Mouse (Mus musculus) MEL (cell line): Measurements from ENCODE around the gene Fgd2.

ENCODE experiments used
- CTCF ChIP-seq, 3 experiments: IDR thresholded peaks in 2 of 3; conservative IDR thresholded peaks in 1 of 3; 2 replicates each; pipeline ENCODE4 v1.5.1; 2011 to 2012; ENCODE audit warnings: low read length in 3 of 3, low read depth in 2 of 3, mild to moderate bottlenecking in 2 of 3, improper control_type of control experiment in 1 of 3, inconsistent platforms in 1 of 3, mixed read lengths in 1 of 3, moderate library complexity in 1 of 3; ENCODE audit not compliant: control insufficient read depth in 1 of 3, insufficient read depth in 1 of 3, poor library complexity in 1 of 3, severe bottlenecking in 1 of 3
- ETS1 ChIP-seq: IDR thresholded peaks from 2 replicates; pipeline ENCODE4 v1.6.1; 2012; ENCODE audit warnings: low read depth, mild to moderate bottlenecking, inconsistent platforms, low read length, improper control_type of control experiment, moderate library complexity
- JUND ChIP-seq: IDR thresholded peaks from 2 replicates; pipeline ENCODE4 v1.6.1; 2011; ENCODE audit warnings: low read depth, mild to moderate bottlenecking, improper control_type of control experiment, low read length
- MEF2A ChIP-seq: IDR thresholded peaks from 2 replicates; pipeline ENCODE4 v1.6.1; 2014; ENCODE audit warnings: low read depth, mild to moderate bottlenecking, inconsistent platforms, low read length, improper control_type of control experiment; ENCODE audit not compliant: poor library complexity, insufficient replicate concordance, severe bottlenecking; ENCODE audit errors: extremely low read depth
- POLR2A ChIP-seq, 2 experiments: IDR thresholded peaks; 2 replicates each; pipeline ENCODE4 v1.6.1; 2011 to 2012; ENCODE audit warnings: low read length in 2 of 2, mild to moderate bottlenecking in 2 of 2, control low read depth in 1 of 2, improper control_type of control experiment in 1 of 2, low read depth in 1 of 2, moderate library complexity in 1 of 2; ENCODE audit not compliant: control insufficient read depth in 1 of 2, insufficient read depth in 1 of 2, poor library complexity in 1 of 2
- POLR2AphosphoS5 ChIP-seq: IDR thresholded peaks from 2 replicates; pipeline ENCODE4 v1.6.1; 2012; ENCODE audit warnings: low read depth, borderline replicate concordance, mild to moderate bottlenecking, inconsistent platforms, low read length, moderate library complexity, mixed read lengths
- USF1 ChIP-seq: IDR thresholded peaks from 2 replicates; pipeline ENCODE4 v1.6.1; 2014; ENCODE audit warnings: low read depth, mild to moderate bottlenecking, inconsistent platforms, low read length, improper control_type of control experiment, moderate library complexity
- ZKSCAN1 ChIP-seq: IDR thresholded peaks from 2 replicates; pipeline ENCODE4 v1.6.1; 2012; ENCODE audit warnings: low read depth, mild to moderate bottlenecking, inconsistent platforms, low read length, improper control_type of control experiment, moderate library complexity
- ZNF384 ChIP-seq: IDR thresholded peaks from 2 replicates; pipeline ENCODE4 v1.6.1; 2012; ENCODE audit warnings: low read depth, mild to moderate bottlenecking, inconsistent platforms, low read length, improper control_type of control experiment

DNA sequence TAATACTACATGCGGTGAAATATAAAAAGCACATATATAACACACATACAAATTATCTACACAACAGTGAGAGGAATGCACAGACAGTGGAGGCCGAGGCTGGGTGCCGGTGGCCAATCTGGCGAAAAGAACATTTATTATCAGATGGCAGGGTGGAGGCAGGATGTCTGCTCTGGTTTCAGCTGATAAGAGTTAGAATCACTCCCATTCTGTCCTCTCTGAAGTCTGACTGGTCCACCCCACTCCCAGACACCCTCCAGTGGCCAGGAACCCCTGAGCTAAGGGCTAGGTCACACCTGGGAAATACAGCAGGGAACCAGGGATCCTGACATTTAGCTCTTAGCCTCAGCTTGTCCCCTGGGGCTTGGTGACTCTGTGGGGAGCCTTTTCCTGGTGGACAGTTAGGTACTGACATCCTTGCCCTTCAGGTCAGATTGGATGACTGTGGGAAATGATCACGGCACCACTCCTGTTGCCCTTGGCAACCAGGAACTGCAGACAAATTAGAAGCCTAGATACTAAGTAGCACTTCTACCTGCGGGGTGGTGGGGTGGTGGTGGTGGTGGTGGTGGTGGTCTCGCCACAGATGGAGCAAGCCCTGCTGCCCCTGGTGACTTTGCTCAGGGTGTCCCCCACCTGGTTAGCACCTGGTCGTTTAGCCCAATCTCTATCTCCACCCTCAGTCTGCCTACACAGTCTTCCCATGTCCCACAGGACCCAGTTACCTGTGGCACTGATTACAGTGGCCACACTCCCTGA, 40.7 kb upstream of the Fgd2 start:
- TF ChIP-seq POLR2AphosphoS5 = no peak
- no peak for TF ChIP-seq USF1
- no peak for TF ChIP-seq MEF2A
- TF ChIP-seq CTCF (IDR thresholded peaks at IDR 0.05 in 2 of 3, conservative IDR thresholded peaks at IDR 0.05 in 1 of 3; ENCODE audit: control insufficient read depth in 1 of 3, insufficient read depth in 1 of 3, low read depth in 2 of 3, low read length in 3 of 3, poor library complexity in 1 of 3, severe bottlenecking in 1 of 3) = no peak
- no peak for TF ChIP-seq POLR2A (IDR thresholded peaks at IDR 0.05; ENCODE audit: control insufficient read depth in 1 of 2, insufficient read depth in 1 of 2, low read depth in 1 of 2, low read length in 2 of 2, poor library complexity in 1 of 2)
- peak; percentile 47; the same call in 1 of the 2 replicates for TF ChIP-seq ETS1
- no peak for TF ChIP-seq JUND
- no peak for TF ChIP-seq ZKSCAN1
- no peak for TF ChIP-seq ZNF384
